Mouse (Mus musculus) hindbrain, embryonic 16.5 days (tissue): ENCODE data around the gene Ralgapb. TPM values are rescaled to one million over a fixed set of nuclear protein-coding genes. Genes with fewer than 3 reads are reported as not detected.
A peak's percentile ranks its signal among the peaks of the same experiment; 100 is the strongest.

ENCODE experiments used
- ATAC-seq: fragments of 200-750 bp; cut with Nextera tagmentation; 2 replicates; pipeline ENCODE4 v1.8.0; 2017; ENCODE audit warnings: moderate TSS enrichment, moderate library complexity
- H3K27ac ChIP-seq: fragments of 300-500 bp; sonication (generic); 2 replicates; pipeline ENCODE4 v1.5.1; 2014; ENCODE audit warnings: low read depth, mild to moderate bottlenecking, control low read depth, low read length, moderate library complexity
- H3K27me3 ChIP-seq: fragments of 300-500 bp; sonication (generic); replicated peaks from 2 replicates; pipeline ENCODE4 v1.6.1; 2014; ENCODE audit warnings: low read length; ENCODE audit not compliant: control insufficient read depth, insufficient read depth
- H3K36me3 ChIP-seq: fragments of 300-500 bp; sonication (generic); 2 replicates; pipeline ENCODE4 v1.6.1; 2014; ENCODE audit warnings: mild to moderate bottlenecking, low read length, moderate library complexity, mixed read lengths; ENCODE audit not compliant: control insufficient read depth, insufficient read depth
- H3K4me1 ChIP-seq: fragments of 300-500 bp; sonication (generic); 2 replicates; pipeline ENCODE4 v1.6.1; 2014; ENCODE audit warnings: low read depth, low read length; ENCODE audit not compliant: control insufficient read depth, insufficient read depth
- H3K4me2 ChIP-seq: fragments of 300-500 bp; sonication (generic); 2 replicates; pipeline ENCODE4 v1.6.1; 2014; ENCODE audit warnings: mild to moderate bottlenecking, low read length, control low read depth, moderate library complexity
- H3K4me3 ChIP-seq: fragments of 300-500 bp; sonication (generic); 2 replicates; pipeline ENCODE4 v1.5.1; 2014; ENCODE audit warnings: mild to moderate bottlenecking, low read length, control low read depth, moderate library complexity
- H3K9ac ChIP-seq: fragments of 300-500 bp; sonication (generic); 2 replicates; pipeline ENCODE4 v1.6.1; 2014; ENCODE audit warnings: low read depth, mild to moderate bottlenecking, control low read depth, low read length, moderate library complexity
- H3K9me3 ChIP-seq: fragments of 300-500 bp; sonication (generic); 2 replicates; pipeline ENCODE4 v1.6.1; 2014; ENCODE audit warnings: mild to moderate bottlenecking, low read length, moderate library complexity; ENCODE audit not compliant: control insufficient read depth
- WGBS: fragments of 180-500 bp; shearing (Covaris S2); extraction: QIAGEN DNeasy Blood & Tissue Kit; methylation state at CpG from one replicate; pipeline ENCODE4 v1.1.7; 2014; 5-methylcytosine and 5-hydroxymethylcytosine counted together
- polyA plus RNA-seq: library from polyadenylated mRNA; unstranded; fragments of >200 nt; fragmentation: Nextera tagmentation; extraction: Ambion mirVana; gene quantifications from 2 replicates; pipeline ENCODE4 v1.2.1, GENCODE M21; 2015

The Ralgapb gene
- polyA plus RNA-seq, 1 experiment from 2014 or later = 19.1 TPM

DNA sequence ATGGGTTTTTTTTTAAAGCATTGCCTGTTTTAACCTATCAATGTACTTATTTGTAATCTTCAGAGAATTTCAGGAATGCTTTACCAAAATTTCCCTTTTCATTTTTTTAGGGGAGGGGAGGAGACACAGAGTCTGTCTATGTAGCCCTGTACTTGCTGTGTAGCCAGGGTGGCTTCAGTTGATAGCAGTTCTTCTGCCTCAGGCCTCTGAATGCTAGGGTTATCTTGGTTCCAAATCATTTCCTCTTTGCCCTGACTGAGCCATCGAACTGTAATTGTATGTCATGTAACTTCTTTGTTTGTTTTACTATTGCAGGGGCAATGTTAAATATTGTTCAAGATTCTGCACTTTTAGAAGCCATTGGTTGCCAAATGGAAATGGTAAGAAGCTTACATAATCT lies 36.2 kb downstream of the Ralgapb start:
- ATAC-seq = no peak
- no peak overlapping the region for H3K4me2 ChIP-seq
- WGBS = 94% methylated on average over 1 of the region's 1 CpGs
- no peak overlapping the region for H3K9ac ChIP-seq
- H3K27me3 ChIP-seq = no peaks in the 10 kb centered on the region
- no peak overlapping the region for H3K4me3 ChIP-seq
- H3K27ac ChIP-seq = no peak overlapping the region
- no peaks in the 10 kb centered on the region for H3K4me1 ChIP-seq
- peaks cover 25% of the 10 kb centered on the region for H3K36me3 ChIP-seq
- no peaks in the 10 kb centered on the region for H3K9me3 ChIP-seq

DNA sequence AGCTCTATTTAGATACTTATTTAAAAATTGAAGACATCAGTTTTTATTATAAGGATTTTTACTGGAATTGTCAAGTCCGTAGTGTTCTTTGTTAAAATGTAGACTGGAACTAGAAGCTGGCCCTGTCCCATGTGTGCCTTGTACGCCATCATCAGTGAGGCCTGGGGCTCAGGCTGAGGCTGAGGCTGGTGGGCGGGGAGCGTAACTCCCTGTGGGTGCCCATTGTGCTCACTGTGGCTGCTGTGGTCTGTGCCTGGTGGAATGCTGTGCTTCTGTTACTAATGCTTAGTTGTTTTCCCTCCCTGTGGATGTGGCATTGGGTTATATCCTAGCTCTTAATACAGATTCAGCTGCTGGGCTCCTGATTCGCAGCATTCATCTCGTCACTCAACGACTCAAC lies 40.2 kb downstream of the Ralgapb start:
- Histone ChIP-seq H3K36me3 (peaks cover 26% of the 10 kb centered on the region), H3K4me2 (no peak overlapping the region), H3K27me3 (no peaks in the 10 kb centered on the region), H3K9me3 (no peaks in the 10 kb centered on the region), H3K4me1 (no peaks in the 10 kb centered on the region), H3K9ac (no peak overlapping the region), H3K4me3 (no peak overlapping the region), H3K27ac (no peak overlapping the region)
- 74% methylated on average over 7 of the region's 7 CpGs for WGBS
- ATAC-seq = no peak

- Histone ChIP-seq H3K4me1 (no peaks in the 10 kb centered on the region), H3K9ac (no peak overlapping the region), H3K4me2 (no peak overlapping the region), H3K4me3 (no peak overlapping the region), H3K27me3 (no peaks in the 10 kb centered on the region), H3K36me3 (peaks cover 29% of the 10 kb centered on the region), H3K27ac (no peak overlapping the region), H3K9me3 (no peaks in the 10 kb centered on the region)
- no peak for ATAC-seq
- 99% methylated on average over 4 of the region's 4 CpGs for WGBS
Measured at GRCm38 (mm10) chr2:158456451-158456850, 46.8 kb downstream of the Ralgapb start.

GRCm38 (mm10) chr2:158457610-158458009 lies 48.0 kb downstream of the Ralgapb start:
- WGBS = 88% methylated on average over 1 of the region's 1 CpGs

GRCm38 (mm10) chr2:158462450-158462849 lies 52.8 kb downstream of the Ralgapb start:
- Histone ChIP-seq H3K9me3 (no peaks in the 10 kb centered on the region), H3K9ac (no peak overlapping the region), H3K4me2 (no peak overlapping the region), H3K27ac (no peak overlapping the region), H3K4me1 (no peaks in the 10 kb centered on the region), H3K4me3 (no peak overlapping the region), H3K36me3 (peaks cover 36% of the 10 kb centered on the region), H3K27me3 (no peaks in the 10 kb centered on the region)
- ATAC-seq = no peak
- 73% methylated on average over 1 of the region's 1 CpGs for WGBS

More at GRCm38 (mm10) chr2:158457610-158458009, 48.0 kb downstream of the Ralgapb start:
- Histone ChIP-seq H3K36me3 (peaks cover 30% of the 10 kb centered on the region), H3K27ac (no peak overlapping the region), H3K9me3 (no peaks in the 10 kb centered on the region), H3K27me3 (no peaks in the 10 kb centered on the region), H3K9ac (no peak overlapping the region), H3K4me2 (no peak overlapping the region), H3K4me3 (no peak overlapping the region), H3K4me1 (no peaks in the 10 kb centered on the region)
- ATAC-seq = no peak

DNA sequence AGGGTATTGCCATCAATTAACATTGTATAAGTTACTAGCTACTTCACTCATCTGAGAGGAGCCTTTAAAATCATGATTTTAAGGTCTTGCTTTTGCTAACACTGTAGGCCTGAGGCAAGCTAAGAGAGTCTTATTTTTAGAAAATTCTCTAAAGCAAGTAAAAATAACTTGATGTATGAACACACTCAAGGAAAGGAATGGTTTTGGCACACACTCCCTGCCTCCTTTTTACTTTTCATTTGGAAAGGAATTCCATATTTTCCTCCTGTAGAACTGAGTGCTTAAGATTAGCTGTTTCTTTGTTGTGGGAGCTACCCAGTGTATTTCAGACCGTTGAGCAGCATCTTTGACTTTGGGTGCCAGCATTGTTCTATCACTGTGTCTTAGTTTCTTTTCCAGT lies 64.5 kb downstream of the Ralgapb start:
- Histone ChIP-seq H3K4me1 (no peaks in the 10 kb centered on the region), H3K36me3 (peaks cover 22% of the 10 kb centered on the region), H3K27me3 (no peaks in the 10 kb centered on the region), H3K27ac (no peak overlapping the region), H3K4me2 (no peak overlapping the region), H3K4me3 (no peak overlapping the region), H3K9ac (no peak overlapping the region), H3K9me3 (no peaks in the 10 kb centered on the region)
- WGBS = 97% methylated on average over 1 of the region's 1 CpGs
- ATAC-seq = no peak

DNA sequence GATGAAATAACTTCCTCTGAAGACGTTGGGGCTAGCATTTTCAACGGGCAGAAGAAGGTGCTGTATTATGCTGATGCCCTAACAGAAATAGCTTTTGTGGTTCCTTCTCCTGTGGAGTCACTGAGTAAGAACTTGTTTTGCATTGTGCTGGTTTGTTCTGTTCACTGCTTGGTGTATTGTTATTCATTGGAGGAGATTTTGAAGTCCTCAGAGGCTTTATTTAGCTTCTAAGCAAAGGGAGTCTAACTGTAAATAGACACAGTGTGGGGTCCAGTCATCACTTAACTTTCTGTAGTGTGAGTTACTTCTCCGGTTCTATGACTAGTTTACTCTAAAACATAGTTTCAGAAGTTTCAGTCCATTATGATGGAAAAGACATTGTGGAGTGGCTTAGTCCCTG lies 68.0 kb downstream of the Ralgapb start:
- Histone ChIP-seq H3K4me1 (no peaks in the 10 kb centered on the region), H3K36me3 (peaks cover 21% of the 10 kb centered on the region; the same call in 1 of the 2 replicates), H3K4me2 (no peak overlapping the region), H3K9me3 (no peaks in the 10 kb centered on the region), H3K4me3 (no peak overlapping the region), H3K9ac (no peak overlapping the region), H3K27ac (no peak overlapping the region), H3K27me3 (no peaks in the 10 kb centered on the region)
- WGBS = 67% methylated on average over 3 of the region's 3 CpGs
- ATAC-seq = no peak

DNA sequence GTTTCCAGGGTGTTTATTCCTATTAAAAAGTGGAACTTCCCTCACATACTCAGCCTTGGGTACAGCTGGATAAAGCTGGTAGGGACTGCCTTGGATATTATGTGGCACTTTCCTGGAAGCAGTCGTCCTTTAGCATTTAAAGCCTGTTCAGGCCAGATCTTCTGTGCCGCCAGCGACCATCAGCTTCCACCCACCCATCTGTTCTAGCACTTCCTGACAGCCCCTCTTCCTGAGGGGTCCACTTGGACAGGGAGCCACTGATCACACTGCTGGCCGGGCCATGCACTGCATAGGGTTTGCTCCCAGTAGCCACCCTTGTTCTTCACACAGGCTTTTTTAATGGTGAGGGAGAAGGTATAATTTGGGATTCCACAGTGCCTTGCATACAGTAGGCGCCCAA lies 88.8 kb downstream of the Ralgapb start:
- H3K27me3 ChIP-seq = no peaks in the 10 kb centered on the region
- H3K9me3 ChIP-seq = no peaks in the 10 kb centered on the region
- H3K36me3 ChIP-seq = peaks cover 22% of the 10 kb centered on the region
- no peak overlapping the region for H3K9ac ChIP-seq
- 89% methylated on average over 5 of the region's 5 CpGs for WGBS
- no peak overlapping the region for H3K4me3 ChIP-seq
- no peak overlapping the region for H3K27ac ChIP-seq
- no peaks in the 10 kb centered on the region for H3K4me1 ChIP-seq
- H3K4me2 ChIP-seq = no peak overlapping the region
- peak; percentile 34; the same call in 1 of the 2 replicates for ATAC-seq

GRCm38 (mm10) chr2:158501836-158502812 lies 92.5 kb downstream of the Ralgapb start, which contains the start of gene Adig:
Adig (plus strand) TSS chr2:158502612.
- Histone ChIP-seq H3K9ac (no peak within 1 kb of the TSS), H3K9me3 (no peaks in the 10 kb centered on the region), H3K4me2 (no peak within 1 kb of the TSS), H3K27me3 (no peaks in the 10 kb centered on the region), H3K4me1 (no peaks in the 10 kb centered on the region), H3K4me3 (no peak within 1 kb of the TSS), H3K36me3 (peaks cover 11% of the 10 kb centered on the region; the same call in 1 of the 2 replicates), H3K27ac (no peak within 1 kb of the TSS)
- ATAC-seq = no peak
- 75% methylated on average over 11 of the region's 11 CpGs for WGBS
